Mouse (Mus musculus) macrophage (primary cell): ENCODE data around the gene Sh3glb2. TPM values are rescaled to one million over a fixed set of nuclear protein-coding genes. Genes with fewer than 3 reads are reported as not detected.
A peak's percentile ranks its signal among the peaks of the same experiment; 100 is the strongest.

Experiments used
- H3K27ac ChIP-seq: fragments of 350-480 bp; formaldehyde crosslinking; 2 replicates; pipeline ENCODE4 v1.9.0; 2021
- H3K36me3 ChIP-seq: fragments of 350-480 bp; formaldehyde crosslinking; 2 replicates; pipeline ENCODE4 v1.9.0; 2021; ENCODE audit errors: inconsistent target
- H3K4me3 ChIP-seq: fragments of 350-480 bp; formaldehyde crosslinking; 2 replicates; pipeline ENCODE4 v1.9.0; 2021; ENCODE audit errors: inconsistent target
- H3K79me2 ChIP-seq: fragments of 350-480 bp; formaldehyde crosslinking; 2 replicates; pipeline ENCODE4 v1.9.0; 2021; ENCODE audit errors: inconsistent target
- WGBS: methylation state at CpG from one replicate; pipeline ENCODE4 v1.1.7; 2026; ENCODE audit warnings: inconsistent platforms; ENCODE audit not compliant: missing documents; 5-methylcytosine and 5-hydroxymethylcytosine counted together
- polyA plus RNA-seq: library from polyadenylated mRNA; stranded (reverse); fragments of 250-400 nt; gene quantifications from 3 replicates; pipeline ENCODE4 v1.2.4, GENCODE M21; 2018; ENCODE audit warnings: inconsistent platforms

Sh3glb2 gene
- polyA plus RNA-seq, 1 experiment from 2014 or later: 24.8 TPM

DNA sequence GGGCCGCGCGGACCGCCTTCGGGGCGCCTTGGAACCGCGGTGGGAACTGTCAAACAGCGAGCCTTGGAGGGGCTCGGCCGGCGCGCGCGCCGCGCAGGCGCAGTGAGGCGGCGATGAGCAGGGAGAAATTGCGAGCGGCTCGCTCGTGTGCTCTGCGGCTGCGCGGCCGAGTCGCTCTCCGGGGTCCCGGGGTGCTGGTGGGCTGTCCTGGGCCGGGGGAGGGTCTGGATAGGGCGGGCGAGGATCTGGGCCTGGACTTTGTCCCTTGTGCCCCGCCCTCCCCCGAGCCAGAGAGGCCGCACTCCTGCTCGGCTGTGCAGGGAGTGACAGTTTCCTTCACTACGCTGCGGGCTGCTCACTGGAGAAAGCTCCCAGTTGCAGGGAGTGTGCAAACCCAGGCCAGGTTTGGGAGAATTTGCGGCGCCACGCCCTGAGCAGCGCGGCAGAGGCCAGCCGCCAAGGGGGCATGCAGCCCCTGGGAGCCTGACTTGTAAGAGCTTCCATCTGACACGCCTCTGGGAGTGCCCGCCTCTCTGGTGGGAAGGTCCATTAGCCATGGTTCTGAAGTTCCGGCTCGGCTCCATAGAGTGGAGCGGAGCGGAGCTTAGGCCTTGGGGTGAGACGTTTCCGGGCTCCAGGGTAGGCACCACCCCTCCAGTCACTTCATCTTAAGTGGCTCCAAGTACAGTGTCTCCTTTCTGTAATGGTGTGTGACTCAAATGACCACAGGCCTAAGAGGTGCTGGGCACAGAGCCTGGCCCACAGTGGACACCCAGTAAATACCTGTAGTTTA lies 33.6 kb upstream of the Sh3glb2 start:
- Histone ChIP-seq H3K27ac (peak overlapping the region; percentile 71), H3K4me3 (peak overlapping the region; percentile 55), H3K36me3 (peaks cover 14% of the 10 kb centered on the region; the same call in 1 of the 2 replicates), H3K79me2 (peaks cover 32% of the 10 kb centered on the region)
- WGBS: 1% methylated on average over 36 of the region's 54 CpGs

DNA sequence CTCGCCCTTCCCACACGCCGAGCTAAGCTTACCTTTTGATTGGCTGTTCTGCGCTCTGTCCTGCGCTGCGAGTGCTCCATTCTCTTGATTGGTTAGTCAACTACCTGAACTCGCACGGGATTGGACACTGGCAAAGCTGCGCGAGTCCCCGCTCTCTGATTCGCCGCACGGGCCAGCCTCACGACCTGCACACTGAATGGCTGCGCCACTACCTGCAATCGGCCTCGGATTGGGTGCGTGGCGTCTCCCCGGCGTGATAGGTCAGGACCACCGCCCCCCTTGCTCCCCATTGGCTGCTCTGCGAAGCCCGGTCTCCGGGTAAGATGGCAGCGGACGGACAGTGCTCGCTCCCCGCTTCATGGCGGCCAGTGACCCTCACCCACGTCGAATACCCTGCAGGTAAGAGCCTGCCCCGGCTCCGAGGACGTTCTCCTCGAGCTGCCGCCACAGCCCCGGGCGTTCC lies 33.0 kb upstream of the Sh3glb2 start, which contains the start of gene Dolpp1:
Dolpp1 (plus strand) TSS at position 141 of the 463 bp plus-strand sequence.
- H3K79me2 ChIP-seq: peaks cover 32% of the 10 kb centered on the region
- peak within 1 kb of the TSS; percentile 71 for H3K27ac ChIP-seq
- WGBS: 0% methylated on average over 40 of the region's 40 CpGs
- peak within 1 kb of the TSS; percentile 55 for H3K4me3 ChIP-seq
- peaks cover 7% of the 10 kb centered on the region; the same call in 1 of the 2 replicates for H3K36me3 ChIP-seq

DNA sequence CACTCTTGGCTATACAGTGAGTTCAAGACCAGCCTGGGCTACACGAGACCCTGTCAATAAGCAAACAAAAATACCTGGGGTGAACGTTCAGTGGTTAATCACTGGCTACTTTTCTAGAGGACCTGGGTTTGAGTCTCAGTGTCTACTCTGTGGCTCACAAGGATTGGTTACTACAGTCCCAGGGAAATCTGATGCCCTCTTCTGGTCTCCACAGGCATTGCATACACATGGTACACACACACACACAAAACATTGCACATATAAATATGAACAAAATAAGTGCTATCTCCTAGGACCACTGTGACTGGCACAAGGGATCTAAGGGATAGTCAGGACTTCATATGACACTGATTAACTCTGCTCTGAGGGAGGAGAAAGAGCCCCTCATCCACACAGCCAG lies 29.9 kb upstream of the Sh3glb2 start:
- 100% methylated on average over 2 of the region's 2 CpGs for WGBS
- no peaks in the 10 kb centered on the region for H3K36me3 ChIP-seq

DNA sequence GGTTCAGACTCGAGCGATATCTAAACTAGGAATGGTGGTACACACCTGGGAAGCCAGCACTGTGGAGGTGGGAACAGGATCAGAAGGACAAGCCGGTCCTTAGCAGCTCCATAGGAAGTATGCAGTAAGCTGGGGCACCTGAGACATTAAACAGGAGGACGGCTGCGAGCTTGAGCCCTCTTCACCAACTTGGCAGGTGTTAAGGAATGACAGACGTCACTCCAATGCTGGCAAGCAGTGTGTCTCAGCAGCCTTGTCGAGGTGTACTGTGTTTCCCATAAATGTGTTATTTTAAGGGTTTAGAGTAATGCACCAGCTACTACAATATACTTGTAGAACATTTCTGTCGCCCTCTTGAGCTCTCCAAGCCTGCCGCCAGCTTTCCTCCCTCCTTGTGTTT lies 27.8 kb upstream of the Sh3glb2 start:
- 89% methylated on average over 9 of the region's 9 CpGs for WGBS
- Histone ChIP-seq H3K27ac (no peak overlapping the region), H3K4me3 (no peak overlapping the region), H3K79me2 (no peaks in the 10 kb centered on the region), H3K36me3 (no peaks in the 10 kb centered on the region)

More for the DNA sequence above, 29.9 kb upstream of the Sh3glb2 start:
- Histone ChIP-seq H3K79me2 (peaks cover 10% of the 10 kb centered on the region), H3K4me3 (no peak overlapping the region), H3K27ac (no peak overlapping the region)

DNA sequence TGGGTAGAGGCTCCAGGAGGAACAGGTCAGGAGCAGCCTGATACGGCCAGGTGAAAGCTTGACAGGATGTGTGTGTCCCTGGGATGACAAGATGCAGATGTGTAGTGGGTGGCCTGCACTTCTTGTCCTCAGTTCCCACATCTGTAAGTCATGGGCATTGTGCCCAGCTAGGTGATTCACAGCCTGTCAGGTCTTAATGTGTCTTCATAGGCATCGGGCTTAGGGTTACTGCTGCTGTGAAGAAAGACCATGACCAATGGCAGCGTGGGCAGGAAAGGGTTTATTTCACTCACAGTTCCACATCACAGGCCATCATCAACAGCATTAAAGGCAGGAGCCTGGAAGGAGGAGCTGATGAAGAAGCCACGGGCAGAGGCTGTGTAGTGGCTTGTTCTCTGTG lies 26.5 kb upstream of the Sh3glb2 start:
- H3K79me2 ChIP-seq: no peaks in the 10 kb centered on the region
- no peak overlapping the region for H3K27ac ChIP-seq
- H3K4me3 ChIP-seq: no peak overlapping the region
- 86% methylated on average over 4 of the region's 4 CpGs for WGBS
- no peaks in the 10 kb centered on the region for H3K36me3 ChIP-seq

DNA sequence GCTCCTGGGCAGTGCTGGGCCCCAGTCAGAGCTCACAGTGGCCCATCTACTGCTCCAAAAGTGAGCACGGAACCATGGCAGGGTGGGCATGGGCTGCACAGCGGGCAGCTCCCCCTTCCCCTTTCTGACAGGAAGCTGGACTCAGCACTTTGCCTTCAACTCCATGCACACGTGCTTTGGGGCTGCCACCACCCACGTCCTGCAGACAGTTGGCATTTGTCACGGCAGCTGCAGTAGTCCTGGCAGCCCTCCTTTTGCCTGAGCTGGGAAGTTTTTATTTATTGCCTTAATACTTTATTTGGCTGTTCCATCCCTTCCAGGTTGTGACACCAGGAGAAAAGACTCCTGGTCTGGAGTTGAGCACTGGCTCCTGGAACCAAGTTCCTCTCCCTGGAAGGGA lies 25.7 kb upstream of the Sh3glb2 start:
- Histone ChIP-seq H3K27ac (no peak overlapping the region), H3K4me3 (no peak overlapping the region), H3K79me2 (no peaks in the 10 kb centered on the region), H3K36me3 (no peaks in the 10 kb centered on the region)
- 14% methylated on average over 5 of the region's 5 CpGs for WGBS

DNA sequence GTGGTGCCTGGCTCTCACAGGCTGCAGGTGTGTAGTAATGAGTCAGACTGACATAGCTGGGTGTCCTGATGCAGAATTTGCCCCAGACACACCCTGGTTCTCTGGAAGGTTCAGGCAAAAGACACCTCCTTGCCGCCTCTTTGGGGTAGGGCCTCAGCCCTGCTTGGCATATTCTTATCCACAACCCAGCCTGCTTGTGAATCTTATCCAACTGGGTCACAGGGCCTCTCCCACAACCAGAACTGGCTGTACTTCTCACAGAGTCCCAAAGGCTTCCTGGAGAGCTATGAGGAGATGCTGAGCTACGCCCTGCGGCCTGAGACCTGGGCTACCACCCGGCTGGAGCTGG lies 22.2 kb upstream of the Sh3glb2 start:
- Histone ChIP-seq H3K4me3 (no peak overlapping the region), H3K36me3 (no peaks in the 10 kb centered on the region; the same call in 1 of the 2 replicates), H3K79me2 (no peaks in the 10 kb centered on the region), H3K27ac (no peak overlapping the region)
- WGBS: 100% methylated on average over 1 of the region's 4 CpGs

DNA sequence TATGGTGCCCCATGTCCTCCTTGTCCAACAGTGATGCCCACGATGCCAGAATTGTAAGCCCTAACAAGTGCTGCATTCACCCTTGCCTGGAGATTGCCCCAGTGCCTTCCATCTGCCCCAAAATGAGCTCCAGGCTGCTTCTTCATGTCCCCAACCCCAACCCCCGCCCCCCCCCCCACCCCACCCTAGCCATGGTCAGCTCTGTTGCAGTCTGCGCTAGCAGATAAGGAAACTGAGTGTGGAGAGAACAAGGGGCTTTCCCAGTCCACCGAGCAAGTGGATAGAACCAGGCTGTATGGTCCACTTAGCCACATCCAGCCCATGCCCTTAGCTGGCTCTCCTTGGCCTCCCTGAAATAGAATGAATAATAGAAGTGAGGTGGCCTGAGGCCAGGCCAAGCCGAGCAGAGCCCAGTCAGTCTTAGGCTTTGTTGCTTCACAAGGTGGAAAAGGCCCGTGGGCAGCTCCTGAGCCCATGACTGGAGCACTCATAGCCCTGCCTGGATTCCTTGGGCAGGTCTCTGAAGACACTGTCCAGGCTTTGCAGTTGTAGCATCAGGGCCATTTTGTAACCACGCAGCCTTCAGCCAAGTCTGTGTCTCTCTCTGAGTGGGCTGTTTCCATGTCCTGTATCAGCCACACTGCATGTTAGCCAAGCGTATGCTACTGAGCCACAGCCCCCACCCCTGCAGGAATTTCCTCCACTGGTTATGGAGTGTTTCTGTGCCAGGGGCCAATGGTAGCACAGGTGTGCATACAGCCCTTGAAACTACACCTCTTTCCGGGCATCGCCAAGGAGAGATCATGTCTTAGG lies 21.6 kb upstream of the Sh3glb2 start:
- no peaks in the 10 kb centered on the region; the same call in 1 of the 2 replicates for H3K36me3 ChIP-seq
- H3K4me3 ChIP-seq: no peak overlapping the region
- H3K79me2 ChIP-seq: no peaks in the 10 kb centered on the region
- WGBS: 91% methylated on average over 8 of the region's 10 CpGs
- H3K27ac ChIP-seq: no peak overlapping the region

DNA sequence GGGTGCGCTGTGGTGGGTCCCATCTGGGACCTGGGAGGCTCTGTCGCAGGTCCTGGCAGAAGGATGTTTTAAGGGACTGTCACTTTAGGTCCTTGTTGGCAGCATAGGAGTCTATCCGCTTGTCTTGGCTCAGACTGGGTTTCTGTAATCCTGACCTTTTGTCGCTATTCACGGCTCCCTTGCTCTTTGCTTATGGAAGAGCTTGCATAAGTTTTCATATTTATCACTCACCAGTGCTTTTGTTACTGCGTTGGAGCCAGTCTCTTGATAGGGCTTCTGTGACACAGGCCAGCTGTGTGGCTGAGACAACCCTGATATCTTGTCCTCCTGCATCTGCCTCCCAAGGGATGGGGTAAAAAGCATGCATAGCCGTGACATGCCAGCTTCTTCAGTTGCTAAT lies 20.2 kb upstream of the Sh3glb2 start:
- Histone ChIP-seq H3K36me3 (no peaks in the 10 kb centered on the region; the same call in 1 of the 2 replicates), H3K79me2 (no peaks in the 10 kb centered on the region), H3K4me3 (no peak overlapping the region), H3K27ac (no peak overlapping the region)
- WGBS: 96% methylated on average over 7 of the region's 7 CpGs

DNA sequence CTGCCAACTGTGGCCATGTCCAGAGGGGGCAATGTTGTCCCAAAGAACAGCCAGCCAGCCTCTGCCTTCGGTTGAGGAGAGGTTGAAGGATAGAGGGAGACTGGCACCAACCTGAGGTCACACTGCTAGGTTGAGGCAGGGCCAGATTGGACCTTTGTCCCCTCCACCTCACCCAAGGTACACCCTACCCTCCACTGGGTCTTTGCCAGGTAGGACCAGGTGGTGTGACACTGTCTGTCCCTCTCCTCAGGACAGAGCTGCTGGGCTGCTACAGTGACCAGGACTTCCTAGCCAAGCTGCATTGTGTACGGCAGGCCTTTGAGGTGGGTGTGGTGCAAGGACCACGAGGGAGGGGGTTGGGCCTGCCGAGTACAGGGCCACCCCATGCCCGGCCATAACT lies 18.6 kb upstream of the Sh3glb2 start:
- no peak overlapping the region for H3K4me3 ChIP-seq
- no peaks in the 10 kb centered on the region for H3K79me2 ChIP-seq
- WGBS: 95% methylated on average over 5 of the region's 5 CpGs
- no peak overlapping the region for H3K27ac ChIP-seq
- no peaks in the 10 kb centered on the region; the same call in 1 of the 2 replicates for H3K36me3 ChIP-seq

DNA sequence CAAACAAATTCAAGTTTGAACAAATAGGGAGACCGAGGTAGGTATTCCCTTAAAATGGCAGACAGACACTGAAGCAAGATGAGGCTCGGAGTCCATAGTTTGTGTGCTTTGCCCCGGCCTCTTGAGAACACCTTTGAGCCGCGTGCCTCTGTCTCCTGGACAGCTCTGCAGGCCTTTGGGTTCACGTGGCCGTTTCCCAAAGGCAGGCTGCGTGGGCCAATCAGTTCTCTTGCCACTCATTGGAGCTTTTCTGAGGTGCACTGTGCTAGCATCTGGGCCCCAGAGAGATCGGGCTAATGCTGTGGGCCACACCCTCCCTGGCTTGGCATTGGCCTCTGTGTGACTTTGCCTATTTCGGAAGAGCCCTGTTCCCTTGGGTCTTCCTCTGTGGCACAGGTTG lies 16.8 kb upstream of the Sh3glb2 start:
- H3K27ac ChIP-seq: no peak overlapping the region
- H3K4me3 ChIP-seq: no peak overlapping the region
- no peaks in the 10 kb centered on the region for H3K79me2 ChIP-seq
- 96% methylated on average over 10 of the region's 10 CpGs for WGBS
- peaks cover 6% of the 10 kb centered on the region; the same call in 1 of the 2 replicates for H3K36me3 ChIP-seq

DNA sequence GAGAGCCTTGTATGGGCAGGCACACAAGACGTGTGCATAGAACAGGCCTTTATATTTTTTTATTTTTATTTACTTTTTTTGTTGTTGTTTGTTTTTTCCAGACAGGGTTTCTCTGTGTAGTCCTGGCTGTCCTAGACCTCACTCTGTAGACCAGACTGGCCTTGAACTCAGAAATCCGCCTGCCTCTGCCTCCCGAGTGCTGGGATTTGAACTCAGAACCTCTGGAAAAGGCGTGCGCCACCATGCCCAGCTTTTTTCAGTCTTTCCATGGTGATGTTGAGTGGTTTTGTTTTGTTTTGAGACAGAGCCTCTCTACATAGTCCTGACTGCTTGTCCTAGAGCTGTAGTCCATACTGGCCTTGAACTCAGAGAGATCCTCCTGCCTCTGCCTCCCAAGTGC lies 13.6 kb upstream of the Sh3glb2 start:
- WGBS: 100% methylated on average over 4 of the region's 5 CpGs
- no peak overlapping the region for H3K4me3 ChIP-seq
- peaks cover 21% of the 10 kb centered on the region; the same call in 1 of the 2 replicates for H3K36me3 ChIP-seq
- no peak overlapping the region for H3K27ac ChIP-seq
- no peaks in the 10 kb centered on the region for H3K79me2 ChIP-seq

DNA sequence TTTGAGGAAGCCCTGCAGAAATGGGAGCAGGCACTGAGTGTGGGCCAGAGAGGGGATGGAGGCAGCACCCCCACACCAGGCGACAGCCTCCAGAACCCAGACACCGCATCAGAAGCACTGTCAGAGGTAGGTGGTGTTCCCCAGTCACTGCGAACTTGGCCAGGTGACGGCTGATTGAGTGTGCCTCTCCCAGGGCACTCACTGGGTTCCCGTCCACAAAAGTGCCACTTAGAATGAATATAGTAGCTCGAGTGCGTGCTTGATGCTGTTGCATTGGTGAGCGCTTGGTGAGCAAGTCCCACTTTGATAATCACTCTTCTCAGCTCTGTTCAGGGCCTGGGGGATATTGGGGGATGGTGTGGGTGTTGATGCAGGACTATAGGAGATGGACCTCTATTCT lies 12.4 kb upstream of the Sh3glb2 start:
- H3K36me3 ChIP-seq: peaks cover 21% of the 10 kb centered on the region; the same call in 1 of the 2 replicates
- no peaks in the 10 kb centered on the region for H3K79me2 ChIP-seq
- H3K27ac ChIP-seq: no peak overlapping the region
- 95% methylated on average over 8 of the region's 8 CpGs for WGBS
- H3K4me3 ChIP-seq: no peak overlapping the region

DNA sequence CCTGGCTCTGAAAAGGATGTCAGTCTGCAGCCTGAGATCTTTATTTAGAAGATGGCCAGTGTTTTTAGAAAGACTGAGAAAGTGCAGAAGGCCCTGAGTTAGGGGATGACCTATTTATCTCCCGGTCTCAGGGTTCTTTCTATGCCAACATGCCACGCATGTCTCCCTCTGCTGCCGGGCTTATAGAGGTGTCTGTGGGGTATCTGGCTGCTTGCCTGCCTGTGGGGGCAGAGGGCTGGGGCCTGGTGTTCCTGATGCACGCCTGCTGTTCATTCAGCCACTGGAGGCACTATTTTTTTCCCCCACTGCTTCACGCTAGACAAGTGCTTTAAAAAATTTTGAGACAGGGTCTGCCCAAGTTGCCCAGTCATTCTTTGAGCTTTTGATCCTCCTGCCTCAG lies 7.1 kb upstream of the Sh3glb2 start:
- Histone ChIP-seq H3K79me2 (peaks cover 12% of the 10 kb centered on the region; the same call in 1 of the 2 replicates), H3K36me3 (peaks cover 14% of the 10 kb centered on the region; the same call in 1 of the 2 replicates), H3K4me3 (no peak overlapping the region), H3K27ac (no peak overlapping the region)
- 78% methylated on average over 5 of the region's 5 CpGs for WGBS
